Mouse (Mus musculus): ENCODE measurements at regions not wholly inside any gene's neighbourhood (a gene's known extent, or its start where the extent isn't known, plus 50 kb on each side); places are given as distances from the start of the nearest gene placed in this dataset.

- no peak for TF ChIP-seq CTCF (IDR thresholded peaks at IDR 0.05)
- TF ChIP-seq POLR2A (IDR thresholded peaks at IDR 0.05; ENCODE audit: insufficient read depth, low read depth, low read length) = no peak
These were observed 73.5 kb downstream of the Car2 start for GRCm38 (mm10) chr3:14959586-14959985.

All from heart, adult 2 months (tissue).